Mouse (Mus musculus) cerebellum, adult 2 months (tissue): ENCODE data around the gene Smim4.

Experiments
- CTCF ChIP-seq: fragments of 200-500 bp; IDR thresholded peaks from 2 replicates; pipeline ENCODE4 v1.5.1; 2011; ENCODE audit warnings: low read depth, mild to moderate bottlenecking, control low read depth, low read length, moderate library complexity, borderline replicate concordance; ENCODE audit not compliant: insufficient read depth
- POLR2A ChIP-seq: fragments of 200-500 bp; IDR thresholded peaks from 2 replicates; pipeline ENCODE4 v1.6.1; 2011; ENCODE audit warnings: low read length, control low read depth, borderline replicate concordance; ENCODE audit not compliant: insufficient read depth

GRCm38 (mm10) chr14:31114011-31114410 lies 14.7 kb downstream of the Smim4 start:
- no peak for TF ChIP-seq POLR2A
- no peak for TF ChIP-seq CTCF
